Mouse (Mus musculus) liver, adult 10 weeks (tissue): ENCODE results near the gene Cpeb4. TPM values are rescaled to one million over a fixed set of nuclear protein-coding genes. Genes with fewer than 3 reads are reported as not detected.

Source experiments
- polyA plus RNA-seq: library from polyadenylated mRNA; stranded (reverse); fragments of 350-450 nt; fragmentation: Illumina TruSeq; extraction: RNeasy Lipid Tissue Mini Kit (QIAGEN cat#74804); gene quantifications from one replicate; pipeline ENCODE4 v1.2.3, GENCODE M21; 2014; ENCODE audit warnings: low read depth, low replicate concordance

The Cpeb4 gene
- polyA plus RNA-seq, result 118 TPM

DNA sequence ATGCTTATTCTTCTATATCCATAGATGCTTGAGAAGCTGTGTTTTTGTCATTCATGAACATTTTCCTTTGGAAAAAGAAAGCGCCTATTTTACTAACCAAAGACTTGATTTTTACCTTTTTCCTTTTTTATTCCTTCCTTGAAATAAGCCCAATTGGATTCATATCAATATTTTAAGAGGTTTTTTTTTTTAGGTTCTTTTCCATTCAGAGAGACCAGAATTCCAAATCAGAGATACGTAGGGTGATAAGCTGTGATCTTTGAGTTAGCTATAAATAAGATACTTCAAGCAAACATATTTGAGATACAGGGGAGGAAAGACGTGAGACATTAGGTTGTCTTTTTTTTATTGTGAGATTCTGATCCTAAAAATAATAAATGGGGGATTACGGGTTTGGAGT lies at the start of gene Cpeb4:
Gene Cpeb4, plus strand, starts transcription at position 301 of the 400 bp plus-strand sequence.

GRCm38 (mm10) chr11:31965256-31966134 lies 93.5 kb downstream of the Cpeb4 start, which contains the start of gene 4930524B15Rik:
4930524B15Rik (plus strand) TSS chr11:31965592.

Other genes with a start within 250 kb of the Cpeb4 start
- gene Bod1, start 200.3 kb upstream of the Cpeb4 start, polyA plus RNA-seq, result 17.5 TPM
- not detected for gene 4930524B15Rik, start 93.4 kb downstream of the Cpeb4 start, polyA plus RNA-seq
- gene Nsg2, start 128.3 kb downstream of the Cpeb4 start, polyA plus RNA-seq, result not detected